Mouse (Mus musculus): ENCODE results near the gene Spsb1. TPM values are rescaled to one million over a fixed set of nuclear protein-coding genes. Genes with fewer than 3 reads are reported as not detected.

The Spsb1 gene
- polyA plus RNA-seq, 1 experiment, result 3.0 TPM

GRCm38 (mm10) chr4:149945194-149945593 lies 9.6 kb downstream of the Spsb1 start:
- TF ChIP-seq CTCF (IDR thresholded peaks at IDR 0.05; ENCODE audit: control insufficient read depth, insufficient read depth, insufficient read length), result no peak
- TF ChIP-seq MAX (IDR thresholded peaks at IDR 0.05), result no peak
- no peak for TF ChIP-seq MYOG (IDR thresholded peaks at IDR 0.05; ENCODE audit: control insufficient read depth, extremely low read depth, insufficient read length)
- no peak for TF ChIP-seq FOSL1 (IDR thresholded peaks at IDR 0.05; ENCODE audit: insufficient read depth, low read length, poor library complexity, severe bottlenecking)
- TF ChIP-seq CEBPB (IDR thresholded peaks at IDR 0.05; ENCODE audit: low read depth), result no peak
- TF ChIP-seq USF1 (IDR thresholded peaks at IDR 0.05; ENCODE audit: low read depth), result no peak
- no peak for TF ChIP-seq MYOD1 (IDR thresholded peaks at IDR 0.05; ENCODE audit: control insufficient read depth, insufficient read length, low read depth)
- H3ac ChIP-seq (ENCODE audit: control insufficient read depth, insufficient read length, low read depth), result no peak overlapping the region
- peaks cover 13% of the 10 kb centered on the region for H3K79me2 ChIP-seq (ENCODE audit: control insufficient read depth, insufficient read depth)
- H3K36me3 ChIP-seq (ENCODE audit: control insufficient read depth, insufficient read depth), result no peaks in the 10 kb centered on the region
- H3K79me3 ChIP-seq (ENCODE audit: low read depth), result peaks cover 4% of the 10 kb centered on the region
- H3K27me3 ChIP-seq (ENCODE audit: control insufficient read depth, insufficient read depth, insufficient read length), result no peaks in the 10 kb centered on the region
- no peak overlapping the region for H3K4me3 ChIP-seq (ENCODE audit: insufficient read depth, poor library complexity, severe bottlenecking)

GRCm38 (mm10) chr4:149944214-149944613 lies 10.6 kb downstream of the Spsb1 start:
- H3K79me2 ChIP-seq (ENCODE audit: control insufficient read depth, insufficient read depth), result peaks cover 13% of the 10 kb centered on the region
- peaks cover 4% of the 10 kb centered on the region for H3K79me3 ChIP-seq (ENCODE audit: low read depth)
- H3K36me3 ChIP-seq (ENCODE audit: control insufficient read depth, insufficient read depth), result no peaks in the 10 kb centered on the region
- no peaks in the 10 kb centered on the region for H3K27me3 ChIP-seq (ENCODE audit: control insufficient read depth, insufficient read depth, insufficient read length)
- H3K4me3 ChIP-seq (ENCODE audit: insufficient read depth, poor library complexity, severe bottlenecking), result no peak overlapping the region
- no peak overlapping the region for H3ac ChIP-seq (ENCODE audit: control insufficient read depth, insufficient read length, low read depth)
- TF ChIP-seq CTCF (IDR thresholded peaks at IDR 0.05; ENCODE audit: control insufficient read depth, insufficient read depth, insufficient read length) (no peak), FOSL1 (IDR thresholded peaks at IDR 0.05; ENCODE audit: insufficient read depth, low read length, poor library complexity, severe bottlenecking) (no peak), MYOG (IDR thresholded peaks at IDR 0.05; ENCODE audit: control insufficient read depth, extremely low read depth, insufficient read length) (no peak), CEBPB (IDR thresholded peaks at IDR 0.05; ENCODE audit: low read depth) (no peak), MYOD1 (IDR thresholded peaks at IDR 0.05; ENCODE audit: control insufficient read depth, insufficient read length, low read depth) (no peak), MAX (IDR thresholded peaks at IDR 0.05) (no peak), USF1 (IDR thresholded peaks at IDR 0.05; ENCODE audit: low read depth) (no peak)

GRCm38 (mm10) chr4:149942831-149943741 lies 11.8 kb downstream of the Spsb1 start:
- no peak for TF ChIP-seq MYOG (IDR thresholded peaks at IDR 0.05; ENCODE audit: control insufficient read depth, extremely low read depth, insufficient read length)
- Histone ChIP-seq H3K79me3 (ENCODE audit: low read depth) (peaks cover 4% of the 10 kb centered on the region), H3ac (ENCODE audit: control insufficient read depth, insufficient read length, low read depth) (no peak overlapping the region), H3K79me2 (ENCODE audit: control insufficient read depth, insufficient read depth) (peaks cover 18% of the 10 kb centered on the region), H3K27me3 (ENCODE audit: control insufficient read depth, insufficient read depth, insufficient read length) (no peaks in the 10 kb centered on the region), H3K4me3 (ENCODE audit: insufficient read depth, poor library complexity, severe bottlenecking) (no peak overlapping the region), H3K36me3 (ENCODE audit: control insufficient read depth, insufficient read depth) (no peaks in the 10 kb centered on the region)

DNA sequence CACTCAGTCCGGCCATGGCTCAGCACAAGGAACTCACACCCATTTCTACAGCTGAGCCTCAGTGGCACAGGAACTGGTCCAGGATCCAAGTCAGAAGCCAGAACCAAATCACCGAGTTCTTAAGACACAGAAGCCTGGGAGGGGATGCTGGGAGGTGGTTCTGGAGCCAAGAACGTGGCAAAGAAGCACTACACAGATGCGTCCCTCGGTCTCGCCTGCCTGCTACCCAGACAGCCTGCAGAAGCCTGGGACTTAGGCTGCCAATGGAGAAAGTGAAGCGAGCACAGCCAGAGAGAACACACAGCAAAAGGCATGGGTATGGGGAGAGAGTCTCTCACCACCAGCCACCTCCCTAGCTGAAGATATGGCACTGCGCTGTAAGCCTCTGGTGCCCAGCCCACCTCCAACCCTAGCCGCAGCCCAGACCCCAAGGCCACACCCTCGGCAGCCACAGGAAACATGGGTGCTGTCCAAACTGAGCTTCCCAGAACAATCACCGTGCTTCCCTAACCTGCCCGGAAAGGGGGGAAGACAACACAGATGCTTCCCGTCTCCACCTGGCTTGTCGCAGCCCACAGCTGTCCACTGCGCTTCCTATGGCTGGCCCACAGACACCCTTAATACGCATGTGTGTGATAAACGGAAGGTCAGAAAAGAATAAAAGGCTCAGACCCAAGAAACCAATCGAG lies 13.6 kb downstream of the Spsb1 start:
- Histone ChIP-seq H3K27me3 (ENCODE audit: control insufficient read depth, insufficient read depth, insufficient read length) (no peaks in the 10 kb centered on the region), H3K79me3 (ENCODE audit: low read depth) (peaks cover 5% of the 10 kb centered on the region), H3ac (ENCODE audit: control insufficient read depth, insufficient read length, low read depth) (no peak overlapping the region), H3K36me3 (ENCODE audit: control insufficient read depth, insufficient read depth) (no peaks in the 10 kb centered on the region), H3K79me2 (ENCODE audit: control insufficient read depth, insufficient read depth) (peaks cover 8% of the 10 kb centered on the region), H3K4me3 (ENCODE audit: insufficient read depth, poor library complexity, severe bottlenecking) (no peak overlapping the region)
- TF ChIP-seq MYOG (IDR thresholded peaks at IDR 0.05; ENCODE audit: control insufficient read depth, extremely low read depth, insufficient read length) (no peak), USF1 (IDR thresholded peaks at IDR 0.05; ENCODE audit: low read depth) (no peak), CEBPB (IDR thresholded peaks at IDR 0.05; ENCODE audit: low read depth) (no peak), FOSL1 (IDR thresholded peaks at IDR 0.05; ENCODE audit: insufficient read depth, low read length, poor library complexity, severe bottlenecking) (no peak), CTCF (IDR thresholded peaks at IDR 0.05; ENCODE audit: control insufficient read depth, insufficient read depth, insufficient read length) (no peak), MYOD1 (IDR thresholded peaks at IDR 0.05; ENCODE audit: control insufficient read depth, insufficient read length, low read depth) (no peak), MAX (IDR thresholded peaks at IDR 0.05) (no peak)

DNA sequence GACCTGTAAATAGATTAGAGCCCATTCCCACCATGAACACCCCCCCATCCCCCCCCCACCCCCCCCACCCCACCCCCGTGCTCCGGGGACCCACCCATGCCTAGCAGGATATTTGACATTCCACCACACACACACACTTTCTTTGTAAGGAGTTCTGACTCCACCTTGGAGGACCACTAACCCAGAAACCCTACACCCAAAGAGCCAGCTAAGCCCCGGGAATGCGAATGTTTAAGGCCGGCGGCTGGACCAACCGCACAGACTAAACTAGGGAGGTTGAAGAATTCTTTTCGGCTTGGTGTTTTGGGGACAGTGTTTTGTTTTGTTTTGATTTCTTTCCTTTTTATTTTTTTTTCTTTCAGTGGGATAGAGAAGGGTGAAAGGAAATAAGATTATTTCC lies 16.1 kb downstream of the Spsb1 start:
- TF ChIP-seq MAX (IDR thresholded peaks at IDR 0.05), result no peak
- TF ChIP-seq FOSL1 (IDR thresholded peaks at IDR 0.05; ENCODE audit: insufficient read depth, low read length, poor library complexity, severe bottlenecking), result no peak
- Histone ChIP-seq H3K36me3 (ENCODE audit: control insufficient read depth, insufficient read depth) (no peaks in the 10 kb centered on the region), H3K4me3 (ENCODE audit: insufficient read depth, poor library complexity, severe bottlenecking) (no peak overlapping the region), H3K79me2 (ENCODE audit: control insufficient read depth, insufficient read depth) (peaks cover 7% of the 10 kb centered on the region), H3ac (ENCODE audit: control insufficient read depth, insufficient read length, low read depth) (no peak overlapping the region), H3K79me3 (ENCODE audit: low read depth) (peaks cover 4% of the 10 kb centered on the region), H3K27me3 (ENCODE audit: control insufficient read depth, insufficient read depth, insufficient read length) (no peaks in the 10 kb centered on the region)
